Mouse (Mus musculus): ENCODE data around the gene Asic3.

Asic3 gene

GRCm38 (mm10) chr5:24451264-24452029 is 38.3 kb downstream of the Asic3 start:
- peak; percentile 77 to 82 for DNase-seq (ENCODE audit: low spot score in 2 of 2)

GRCm38 (mm10) chr5:24452030-24452690 is 39.0 kb downstream of the Asic3 start, which contains the start of gene Agap3:
TSS of gene Agap3 (plus strand) at chr5:24452177.
- peak in 1 of 2 experiments; percentile 27 for DNase-seq (ENCODE audit: low spot score in 2 of 2)

- peak in 1 of 2 experiments; percentile 32 for DNase-seq (ENCODE audit: low spot score in 2 of 2)
These were observed 39.6 kb downstream of the Asic3 start for GRCm38 (mm10) chr5:24452691-24453233.

GRCm38 (mm10) chr5:24453283-24453984 is 40.2 kb downstream of the Asic3 start:
- peak in 1 of 2 experiments; percentile 30 for DNase-seq (ENCODE audit: low spot score in 2 of 2)

- DNase-seq (ENCODE audit: low spot score in 2 of 2) = no peak
These were observed 40.8 kb downstream of the Asic3 start for GRCm38 (mm10) chr5:24453985-24454303.

- no peak for DNase-seq (ENCODE audit: low spot score in 2 of 2)
These were observed 41.9 kb downstream of the Asic3 start for GRCm38 (mm10) chr5:24455076-24455475.

GRCm38 (mm10) chr5:24455613-24456012 is 42.4 kb downstream of the Asic3 start:
- no peak for DNase-seq (ENCODE audit: low spot score in 2 of 2)

- no peak for DNase-seq (ENCODE audit: low spot score in 2 of 2)
These were observed 53.6 kb downstream of the Asic3 start for GRCm38 (mm10) chr5:24466762-24467161.

Measured in right cerebral cortex, adult 2 months (tissue).